8 mouse cellular contexts compared by ENCODE assay signal in the genomic region with DNA sequence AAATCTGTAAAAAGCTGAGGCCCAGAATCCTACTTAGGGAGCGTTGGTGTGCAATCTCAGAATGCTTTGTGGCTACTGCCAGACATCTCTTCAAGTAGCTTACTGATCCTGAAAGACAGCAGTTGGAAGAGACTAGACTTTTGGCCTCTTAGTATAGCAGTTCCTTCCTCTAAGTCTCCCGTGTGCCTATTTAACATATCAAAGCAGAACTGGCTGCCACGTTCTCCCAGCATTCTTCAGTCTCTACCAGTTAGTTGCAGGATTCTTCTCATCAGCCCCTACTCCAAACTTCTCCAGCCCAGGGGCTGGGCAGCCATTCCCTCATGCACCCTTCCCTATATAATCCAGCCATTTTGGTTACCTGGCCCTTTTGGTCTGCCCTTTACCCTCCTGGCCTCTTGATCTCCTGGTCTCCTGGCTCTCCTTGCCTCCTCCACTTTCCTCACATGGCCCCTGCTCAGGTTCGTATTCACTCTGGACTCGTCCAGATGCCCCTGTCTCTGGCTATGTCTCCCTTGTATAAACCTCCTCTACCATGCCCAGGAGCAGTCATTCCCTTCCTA. TPM values are rescaled to one million over a fixed set of nuclear protein-coding genes. Genes with fewer than 3 reads are reported as not detected.
DNase-seq lines count a peak whose midpoint lies in the region; ATAC-seq and TF ChIP-seq lines count a peak whose summit lies in the region.

No protein-coding gene starts in this region.

- no peaks in the 10 kb centered on the region for H3K4me1 ChIP-seq in brown adipose tissue, adult 24 weeks (ENCODE audit: control insufficient read depth, insufficient read depth, insufficient read length, low read length)
- H3K4me1 ChIP-seq in forebrain, postnatal 0 days (ENCODE audit: insufficient read depth), result peaks cover 16% of the 10 kb centered on the region; the same call in 1 of the 2 replicates
- H3K4me1 ChIP-seq in liver, embryonic 15.5 days (replicated peaks), result peaks cover 21% of the 10 kb centered on the region

- H3K9ac ChIP-seq in forebrain, postnatal 0 days, result no peak overlapping the region
- H3K9ac ChIP-seq in liver, embryonic 15.5 days, result peak overlapping the region; percentile 99

- intact Hi-C loops in left cerebral cortex, adult 2 months (cut with DNase I), result loop anchor here (1.0 to 10.0 kb wide), 3 partner anchors 48 to 437 kb away; a partner anchor contains a TSS

- no peak for DNase-seq in left cerebral cortex, adult 2 months (ENCODE audit: extremely low spot score in 1 of 2, low spot score in 2 of 2)
- DNase-seq in left cerebral cortex, adult 18-20 months (ENCODE audit: low spot score in 2 of 2), result no peak
- DNase-seq in forebrain, postnatal 0 days, result no peak
- DNase-seq in spleen, postnatal 10 days (ENCODE audit: low spot score in 2 of 2), result no peak
- DNase-seq in Muller cell, postnatal 12 days (ENCODE audit: inconsistent ontology term), result no peak

- H3K9me3 ChIP-seq in forebrain, postnatal 0 days (ENCODE audit: low read length), result no peaks in the 10 kb centered on the region
- H3K9me3 ChIP-seq in liver, embryonic 15.5 days (replicated peaks), result no peaks in the 10 kb centered on the region

- peak overlapping the region; percentile 89 for H3K4me3 ChIP-seq in left cerebral cortex, adult 2 months
- H3K4me3 ChIP-seq in brown adipose tissue, adult 24 weeks (ENCODE audit: insufficient read depth, low read depth, low read length), result peak overlapping the region; percentile 83
- peak overlapping the region; percentile 73 for H3K4me3 ChIP-seq in forebrain, postnatal 0 days (ENCODE audit: low read depth, low read length)
- H3K4me3 ChIP-seq in liver, embryonic 15.5 days (replicated peaks), result peak overlapping the region; percentile 97

- peak overlapping the region; percentile 48 for H3K4me2 ChIP-seq in forebrain, postnatal 0 days (ENCODE audit: low read depth)
- H3K4me2 ChIP-seq in liver, embryonic 15.5 days, result peak overlapping the region; percentile 80

- TF ChIP-seq CTCF in left cerebral cortex, adult 2 months (IDR thresholded peaks at IDR 0.05), result no peak
- TF ChIP-seq CTCF in forebrain, postnatal 0 days (IDR thresholded peaks at IDR 0.05; ENCODE audit: low read depth), result no peak

- peak overlapping the region; percentile 51 for H3K27ac ChIP-seq in left cerebral cortex, adult 2 months
- H3K27ac ChIP-seq in brown adipose tissue, adult 24 weeks (replicated peaks; ENCODE audit: low read depth, low read length), result no peak overlapping the region; the same call in 1 of the 2 replicates
- H3K27ac ChIP-seq in forebrain, postnatal 0 days (ENCODE audit: low read depth, low read length), result no peak overlapping the region
- H3K27ac ChIP-seq in liver, embryonic 15.5 days (replicated peaks), result peak overlapping the region; percentile 100

- no peaks in the 10 kb centered on the region for H3K27me3 ChIP-seq in forebrain, postnatal 0 days (ENCODE audit: insufficient read depth, low read length)
- no peaks in the 10 kb centered on the region; the same call in 1 of the 2 replicates for H3K27me3 ChIP-seq in liver, embryonic 15.5 days

- no peaks in the 10 kb centered on the region for H3K36me3 ChIP-seq in forebrain, postnatal 0 days (ENCODE audit: insufficient read depth)
- H3K36me3 ChIP-seq in liver, embryonic 15.5 days (replicated peaks), result no peaks in the 10 kb centered on the region

- ATAC-seq in forebrain, postnatal 0 days, result no peak
- no peak for ATAC-seq in liver, embryonic 15.5 days (ENCODE audit: insufficient read depth)
- no peak; the same call in 1 of the 2 replicates for ATAC-seq in megakaryocyte progenitor cell, adult 5-6 weeks (replicated peaks; ENCODE audit: poor library complexity)

- 11% methylated on average over 5 of the region's 5 CpGs for whole genome bisulfite sequencing in forebrain, postnatal 0 days
- WGBS in liver, embryonic 15.5 days (ENCODE audit: insufficient replicate concordance), result 26% methylated on average over 5 of the region's 5 CpGs

RNA-seq across cellular contexts. Expression of a gene that starts 1.2 kb away (rescaled TPM):
- 10 to 100 TPM; 36.9 to 37.4 TPM for total RNA-seq in left cerebral cortex, adult 2 months (2021)
- total RNA-seq in left cerebral cortex, adult 18-20 months (2021), result 10 to 100 TPM; 32.6 to 38.2 TPM
- 6.0 and 9.2 TPM in 2 replicates for polyA plus RNA-seq in brown adipose tissue, adult 24 weeks (2012; ENCODE audit: insufficient read depth, insufficient read length, missing spikeins)
- total RNA-seq in forebrain, postnatal 0 days (2014; rRNA removed), result 39.6 and 40.9 TPM in 2 replicates
- polyA plus RNA-seq in forebrain, postnatal 0 days (2015; fragmentation: Nextera tagmentation; extraction: Ambion mirVana), result 17.8 and 18.5 TPM in 2 replicates
- 11.1 and 12.6 TPM in 2 replicates for polyA plus RNA-seq in liver, embryonic 15.5 days (2015; fragmentation: Nextera tagmentation; extraction: Ambion mirVana)
- 47.0 and 49.6 TPM in 2 replicates for total RNA-seq in megakaryocyte progenitor cell, adult 5-6 weeks (2015)
- 87.0 and 116 TPM in 2 replicates for total RNA-seq in megakaryocyte progenitor cell, adult 5-6 weeks (2017)

Comparison
In these comparisons a context has a peak if more than half of its experiments do, and no peak if none do; other contexts are left out.
1. H3K27ac ChIP-seq: peak in left cerebral cortex, adult 2 months (single experiment) and liver, embryonic 15.5 days (single experiment); none in brown adipose tissue, adult 24 weeks (single experiment) and forebrain, postnatal 0 days (single experiment).
2. Peak in every context shown above with its lines, with median percentiles within 50 percentile points of each other: H3K4me3 ChIP-seq.